Mouse (Mus musculus) embryonic fibroblast, embryonic 13.5 days (primary cell): Measurements from ENCODE around the gene Cybc1.

ENCODE experiments used
- CTCF ChIP-seq: IDR thresholded peaks from 2 replicates; pipeline ENCODE4 v1.5.1; 2011; ENCODE audit warnings: mild to moderate bottlenecking, control low read depth, low read length, moderate library complexity, borderline replicate concordance; ENCODE audit not compliant: insufficient read depth
- POLR2A ChIP-seq: IDR thresholded peaks from 2 replicates; pipeline ENCODE4 v1.6.1; 2011; ENCODE audit warnings: low read depth, mild to moderate bottlenecking, control low read depth, low read length, moderate library complexity

DNA sequence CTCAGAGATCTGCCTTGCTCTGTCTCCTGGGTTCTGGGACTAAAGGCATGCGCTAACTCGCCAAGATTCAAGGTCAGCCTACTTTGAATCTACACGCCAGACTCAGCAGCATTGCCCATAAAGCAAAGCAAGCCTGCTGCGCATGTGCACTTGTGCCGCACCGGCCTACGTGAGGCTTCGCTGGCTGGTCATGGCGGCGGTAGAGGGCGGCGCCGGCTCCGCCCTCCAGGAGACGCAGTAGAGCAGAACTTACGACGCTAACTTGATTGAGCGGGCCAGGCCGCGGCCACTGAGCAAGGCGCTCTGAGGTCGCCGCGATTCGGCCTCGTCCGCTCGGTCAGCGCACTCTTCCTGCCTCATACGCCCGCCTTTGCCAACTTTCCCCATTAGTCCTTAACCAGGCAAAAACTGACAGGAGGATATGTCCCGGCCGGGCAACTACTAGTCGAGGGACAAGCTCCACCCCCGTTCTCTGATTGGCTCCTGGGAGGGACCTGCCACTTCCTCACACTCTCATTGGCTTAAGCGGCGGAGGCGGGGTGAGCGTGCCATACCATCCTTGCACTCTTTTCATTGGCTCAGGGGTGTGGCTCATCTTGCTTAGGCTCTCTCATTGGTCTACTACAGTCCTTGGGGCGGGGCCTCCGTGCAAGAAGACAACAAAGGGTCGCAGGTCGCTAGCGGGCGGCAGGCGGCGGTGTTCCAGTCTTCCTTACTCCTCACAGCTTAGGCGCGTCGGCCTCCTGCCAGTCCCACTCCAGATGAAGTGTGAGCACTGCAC lies 7.6 kb upstream of the Cybc1 start, which contains the start of gene Narf:
- TF ChIP-seq CTCF = peak; percentile 55; the same call in 1 of the 2 replicates
- peak; percentile 96 for TF ChIP-seq POLR2A
